8 mouse cellular contexts compared by ENCODE assay signal in genomic region chrX:56597887-56598640, GRCm38 (mm10). TPM values are rescaled to one million over a fixed set of nuclear protein-coding genes. Genes with fewer than 3 reads are reported as not detected.
A peak's percentile ranks its signal among the peaks of the same experiment; 100 is the strongest.
DNase-seq lines count a peak whose midpoint lies in the region; ATAC-seq lines count a peak whose summit lies in the region.

Mmgt1 (minus strand) TSS chrX:56598069.

- H3K36me3 ChIP-seq in heart, embryonic 14.5 days (ENCODE audit: control insufficient read depth, insufficient read depth, low read length), result peaks cover 12% of the 10 kb centered on the region; the same call in 1 of the 2 replicates
- no peaks in the 10 kb centered on the region; the same call in 1 of the 2 replicates for H3K36me3 ChIP-seq in liver, embryonic 13.5 days
- H3K36me3 ChIP-seq in stomach, embryonic 16.5 days (ENCODE audit: control insufficient read depth, insufficient read depth, low read length), result no peaks in the 10 kb centered on the region

- peak; percentile 98 for ATAC-seq in CD4-positive, CD25-positive, alpha-beta regulatory T cell, adult 4 months
- ATAC-seq in heart, embryonic 14.5 days (ENCODE audit: insufficient number of reproducible peaks, insufficient read depth, low FRiP score, low read depth), result peak; percentile 98
- ATAC-seq in liver, embryonic 13.5 days (ENCODE audit: low read depth), result peak; percentile 96
- ATAC-seq in stomach, embryonic 16.5 days (ENCODE audit: insufficient read depth, low FRiP score), result peak; percentile 98

- 18% methylated on average over 44 of the region's 44 CpGs for WGBS in heart, embryonic 14.5 days
- 9% methylated on average over 44 of the region's 44 CpGs for WGBS in liver, embryonic 13.5 days (ENCODE audit: insufficient replicate concordance)
- 12% methylated on average over 44 of the region's 44 CpGs for WGBS in stomach, embryonic 16.5 days

- no peaks in the 10 kb centered on the region for H3K9me3 ChIP-seq in heart, embryonic 14.5 days (ENCODE audit: control insufficient read depth, low read length)
- no peaks in the 10 kb centered on the region for H3K9me3 ChIP-seq in liver, embryonic 13.5 days (replicated peaks)
- no peaks in the 10 kb centered on the region for H3K9me3 ChIP-seq in stomach, embryonic 16.5 days (replicated peaks; ENCODE audit: control insufficient read depth, low read length)

- peak within 1 kb of the TSS; percentile 65 for H3K4me2 ChIP-seq in heart, embryonic 14.5 days (ENCODE audit: low read length)
- H3K4me2 ChIP-seq in liver, embryonic 13.5 days, result peak within 1 kb of the TSS; percentile 68
- H3K4me2 ChIP-seq in stomach, embryonic 16.5 days (ENCODE audit: low read depth, low read length), result peak within 1 kb of the TSS; percentile 52

- peak within 1 kb of the TSS; percentile 75 to 76 for H3K4me3 ChIP-seq in heart, embryonic 14.5 days (ENCODE audit: control insufficient read depth in 1 of 2, insufficient read depth in 1 of 2, low read depth in 1 of 2, low read length in 2 of 2)
- H3K4me3 ChIP-seq in liver, embryonic 13.5 days (replicated peaks), result peak within 1 kb of the TSS; percentile 79
- peak within 1 kb of the TSS; percentile 64 for H3K4me3 ChIP-seq in stomach, embryonic 16.5 days (replicated peaks; ENCODE audit: low read length)

- DNase-seq in c-Kit-negative CD71-positive TER-119-positive erythroid progenitor cells, embryonic 14.5 days (ENCODE audit: low read depth, low spot score), result peak; percentile 76
- DNase-seq in fibroblast of lung, adult 2 months (ENCODE audit: low read depth), result peak; percentile 93
- peak; percentile 94 for DNase-seq in kidney, postnatal 14 days
- peak; percentile 91 for DNase-seq in liver, embryonic 13.5 days
- peak; percentile 85 for DNase-seq in neural tube, embryonic 10.5 days (ENCODE audit: extremely low spot score, low spot score)

- H3K9ac ChIP-seq in heart, embryonic 14.5 days (ENCODE audit: low read length), result peak within 1 kb of the TSS; percentile 88
- H3K9ac ChIP-seq in liver, embryonic 13.5 days, result peak within 1 kb of the TSS; percentile 86
- peak within 1 kb of the TSS; percentile 76 for H3K9ac ChIP-seq in stomach, embryonic 16.5 days (ENCODE audit: low read length)

- H3K4me1 ChIP-seq in heart, embryonic 14.5 days (ENCODE audit: control insufficient read depth in 2 of 2, insufficient read depth in 2 of 2, low read length in 2 of 2), result peaks cover 0 to 4% of the 10 kb centered on the region in 2 experiments; a peak in 2 of 4 replicates
- H3K4me1 ChIP-seq in liver, embryonic 13.5 days (replicated peaks), result peaks cover 14% of the 10 kb centered on the region
- no peaks in the 10 kb centered on the region for H3K4me1 ChIP-seq in stomach, embryonic 16.5 days (ENCODE audit: control insufficient read depth, insufficient read depth, low read length)

- H3K27me3 ChIP-seq in heart, embryonic 14.5 days (ENCODE audit: control insufficient read depth, insufficient read depth, low read length), result no peaks in the 10 kb centered on the region
- H3K27me3 ChIP-seq in liver, embryonic 13.5 days, result no peaks in the 10 kb centered on the region
- no peaks in the 10 kb centered on the region for H3K27me3 ChIP-seq in stomach, embryonic 16.5 days (ENCODE audit: control insufficient read depth, insufficient read depth, low read length)

- H3K27ac ChIP-seq in heart, embryonic 14.5 days (replicated peaks in 1 of 2; ENCODE audit: control insufficient read depth in 1 of 2, insufficient read depth in 1 of 2, low read depth in 2 of 2, low read length in 2 of 2), result peak within 1 kb of the TSS; percentile 72 to 80
- peak within 1 kb of the TSS; percentile 73 for H3K27ac ChIP-seq in liver, embryonic 13.5 days
- peak within 1 kb of the TSS; percentile 32; the same call in 1 of the 2 replicates for H3K27ac ChIP-seq in stomach, embryonic 16.5 days (ENCODE audit: low read length)

RNA-seq across cellular contexts. Expression of gene Mmgt1, which starts in this region (rescaled TPM):
- polyA plus RNA-seq in CD4-positive, CD25-positive, alpha-beta regulatory T cell, adult 4 months (2017; shearing (Covaris generic)), result 1 to 10 TPM; 8.9 to 9.5 TPM
- 27.5 and 29.1 TPM in 2 replicates for polyA plus RNA-seq in heart, embryonic 14.5 days (2014; fragmentation: Nextera tagmentation; extraction: Ambion mirVana)
- 9.5 and 12.8 TPM in 2 replicates for polyA plus RNA-seq in liver, embryonic 13.5 days (2015; fragmentation: Nextera tagmentation; extraction: Ambion mirVana)
- 26.0 and 27.3 TPM in 2 replicates for polyA plus RNA-seq in stomach, embryonic 16.5 days (2015; fragmentation: Nextera tagmentation; extraction: Ambion mirVana)

Comparison
In these comparisons a context has a peak if more than half of its experiments do, and no peak if none do; other contexts are left out.
1. Peak in every context shown above with its lines: DNase-seq, ATAC-seq, H3K4me3 ChIP-seq and H3K27ac ChIP-seq.